Mouse (Mus musculus): Measurements from ENCODE around the gene Cwc25.

Cwc25 gene

DNA sequence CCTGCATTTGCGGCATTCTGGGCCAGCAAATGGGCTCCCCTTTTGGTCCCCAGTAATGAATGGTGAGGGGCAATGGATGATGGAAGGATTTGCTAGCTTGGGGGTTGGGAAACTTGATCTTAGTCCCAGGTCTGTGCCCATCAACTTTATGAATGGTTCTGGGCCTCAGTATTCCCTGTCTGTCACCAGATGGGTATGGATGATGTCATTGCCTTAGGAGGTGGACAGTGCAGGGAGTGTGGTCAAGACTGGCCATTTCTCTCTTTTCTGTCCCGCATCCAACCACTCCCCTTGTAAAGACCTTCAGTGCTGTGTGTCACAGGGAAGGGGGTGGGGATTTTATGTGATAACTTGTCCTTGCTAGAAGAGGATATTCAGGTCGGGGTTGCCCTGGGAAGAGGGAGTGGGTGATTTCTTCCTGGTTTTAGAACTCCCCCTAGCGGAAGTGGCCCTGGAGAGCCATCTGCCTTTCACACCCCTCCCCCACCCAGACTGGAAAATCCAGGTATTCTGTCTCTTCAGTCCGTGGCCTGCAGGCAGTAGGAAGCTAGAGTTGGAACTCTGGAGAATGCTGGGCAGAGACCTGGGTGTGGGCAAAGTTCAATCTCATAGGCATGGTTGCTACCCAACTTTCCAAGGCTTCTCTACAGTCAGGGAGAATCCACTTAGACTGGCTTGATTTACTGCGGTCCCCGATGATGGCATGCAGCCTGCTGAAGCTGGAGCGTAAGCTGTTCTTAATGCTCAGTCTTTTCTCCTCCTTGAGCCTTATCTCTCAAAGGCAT, 35.2 kb upstream of the Cwc25 start:
- DNase-seq (ENCODE audit: low read depth, low spot score): peak; percentile 90

DNA sequence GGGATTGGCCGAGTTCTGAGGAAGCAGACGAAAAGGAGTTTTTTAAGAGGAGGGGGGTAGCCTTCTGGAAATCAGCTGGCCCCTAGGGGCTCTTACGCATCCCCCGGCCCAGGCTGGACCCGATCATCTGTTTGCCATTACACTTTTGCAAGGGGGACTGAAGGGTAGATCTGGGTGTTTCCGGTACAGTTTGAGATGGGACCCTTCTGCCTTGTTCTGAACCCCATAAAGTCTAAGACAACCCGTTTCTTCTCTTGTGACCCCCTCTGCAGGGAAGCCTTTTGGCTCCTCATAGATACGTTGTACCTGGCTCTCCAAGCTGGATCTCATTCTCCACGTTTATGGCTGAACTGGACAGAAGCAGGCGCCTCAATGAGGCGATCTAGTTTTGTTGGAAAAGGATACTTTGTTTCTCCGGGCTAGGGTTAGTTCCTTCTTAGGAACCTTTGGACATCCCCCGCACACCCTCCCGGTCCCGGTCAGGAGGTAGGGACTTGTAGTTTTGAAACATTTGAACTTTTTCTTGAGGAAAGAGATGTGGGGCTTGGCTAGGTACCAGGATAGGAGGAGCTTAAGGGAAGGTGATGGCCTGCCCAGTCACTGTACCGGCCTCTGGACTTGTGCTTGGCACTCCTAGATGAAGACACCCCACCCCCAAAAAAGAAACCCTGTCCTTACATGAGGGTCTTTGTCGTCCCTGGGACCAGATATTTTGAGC, 34.5 kb upstream of the Cwc25 start:
- peak; percentile 39 for DNase-seq (ENCODE audit: low read depth, low spot score)

DNA sequence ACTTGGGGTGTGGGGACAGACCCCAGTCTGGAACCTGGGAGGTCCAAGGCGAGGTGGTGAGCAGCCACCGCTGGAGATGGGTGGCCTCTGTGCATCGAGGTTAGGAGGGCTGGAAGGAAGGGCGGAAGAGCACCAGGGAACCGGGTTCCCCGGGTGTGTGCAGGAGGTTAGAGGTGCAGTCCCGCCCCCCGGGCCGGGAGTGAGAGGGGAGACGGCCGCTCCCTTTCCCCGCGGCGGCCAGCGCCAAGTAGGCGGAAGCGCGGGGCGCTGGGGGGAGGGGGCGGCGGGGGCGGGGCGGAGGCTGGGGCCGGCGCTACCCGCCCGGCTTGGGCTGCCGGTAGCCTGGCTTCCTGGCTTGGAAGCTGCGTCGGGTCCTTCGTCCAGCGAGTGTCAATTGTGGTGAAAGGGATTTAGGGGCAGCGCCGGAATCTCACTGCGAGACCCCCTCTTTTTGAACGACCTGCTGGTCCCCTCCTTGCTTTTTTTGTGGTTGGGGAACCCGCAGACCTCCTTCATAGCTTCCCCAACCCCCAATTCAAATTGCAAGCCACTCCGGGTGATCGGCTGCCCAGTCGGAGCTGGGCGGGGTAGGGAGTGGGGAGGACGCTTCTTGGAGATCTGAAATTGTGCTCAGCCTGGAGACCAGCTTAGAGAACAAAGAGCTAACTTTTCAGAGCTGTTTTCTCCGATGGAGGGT, 33.8 kb upstream of the Cwc25 start:
- DNase-seq (ENCODE audit: low read depth, low spot score): peak; percentile 81

DNA sequence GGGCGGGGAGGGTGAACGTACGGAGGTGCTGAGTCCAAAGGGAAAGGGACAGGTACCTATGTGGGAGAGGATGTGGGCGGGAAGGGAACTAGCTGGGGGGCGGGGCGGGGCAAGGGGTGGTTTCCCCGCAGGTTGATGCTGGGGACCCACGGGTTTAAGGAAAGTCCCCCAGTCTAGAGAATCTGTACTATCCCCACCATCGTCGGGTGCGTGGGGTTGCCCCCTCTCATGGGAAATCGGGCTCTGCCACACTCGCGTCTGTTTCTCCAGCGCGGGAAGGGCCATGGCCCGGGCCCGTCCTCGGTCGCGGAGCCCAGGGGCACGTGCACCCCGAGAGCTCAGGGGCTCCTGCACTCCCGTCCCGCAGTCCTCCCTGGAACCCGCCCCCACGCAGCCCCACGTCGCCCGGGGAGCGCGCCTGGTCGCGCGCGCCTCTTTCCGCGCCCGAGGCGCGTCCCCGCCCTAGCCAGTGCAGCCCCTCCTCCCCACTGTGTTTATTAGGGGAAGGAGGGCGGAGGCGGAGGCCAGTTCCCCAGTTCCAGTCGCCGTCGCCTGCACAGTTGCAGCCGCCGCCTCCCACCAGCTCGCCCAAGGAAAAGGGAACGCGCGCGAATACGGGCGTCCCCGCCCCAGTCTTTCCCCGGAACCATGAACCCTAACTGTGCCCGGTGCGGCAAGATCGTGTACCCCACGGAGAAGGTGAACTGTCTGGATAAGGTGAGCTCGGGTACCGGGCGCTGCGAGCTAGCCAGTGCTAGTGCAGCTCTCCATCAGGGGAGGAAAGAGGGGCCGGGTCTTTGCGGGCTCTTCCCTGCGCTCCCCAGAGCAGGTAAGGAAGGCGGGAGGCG, 33.0 kb upstream of the Cwc25 start:
- peak; percentile 88 for DNase-seq (ENCODE audit: low read depth, low spot score)

DNA sequence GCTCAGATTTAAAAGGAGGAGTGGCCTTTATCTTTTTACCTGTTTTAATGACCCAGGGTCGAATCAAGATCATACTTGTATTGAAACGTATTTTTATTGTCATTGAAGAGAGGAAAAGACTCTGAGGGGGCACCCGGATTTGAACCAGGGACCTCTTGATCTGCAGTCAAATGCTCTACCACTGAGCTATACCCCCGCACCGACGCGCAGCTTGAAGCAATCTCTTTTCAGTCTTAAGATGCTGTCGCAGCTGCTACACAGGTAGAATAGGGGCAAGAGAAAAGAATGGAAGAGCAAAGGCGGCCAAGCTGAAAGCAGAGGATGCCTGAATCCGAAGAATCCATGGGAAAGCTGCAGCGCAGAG, 32.4 kb upstream of the Cwc25 start, which contains the start of gene Lasp1:
Gene Lasp1, plus strand, starts transcription at position 219 of the 364 bp plus-strand sequence.
- peak; percentile 93 for DNase-seq (ENCODE audit: low read depth, low spot score)

DNA sequence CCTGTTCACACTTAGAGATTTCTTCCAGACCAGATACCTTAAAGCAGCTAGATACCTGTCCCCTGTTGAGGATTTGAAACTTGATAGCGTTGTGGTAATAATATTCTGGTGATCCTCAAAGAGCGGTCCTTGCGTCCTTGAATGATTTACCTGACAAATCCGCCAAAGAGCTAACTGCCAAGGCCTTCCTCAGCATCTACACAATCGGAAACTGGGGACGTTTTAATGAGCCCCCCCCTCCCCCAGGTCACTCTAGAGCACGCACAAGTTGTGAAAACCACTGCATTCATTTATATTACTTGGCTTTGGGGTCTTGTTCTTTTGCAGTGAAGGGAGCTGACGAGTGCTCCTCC, 31.7 kb upstream of the Cwc25 start:
- DNase-seq (ENCODE audit: low read depth, low spot score): no peak

DNA sequence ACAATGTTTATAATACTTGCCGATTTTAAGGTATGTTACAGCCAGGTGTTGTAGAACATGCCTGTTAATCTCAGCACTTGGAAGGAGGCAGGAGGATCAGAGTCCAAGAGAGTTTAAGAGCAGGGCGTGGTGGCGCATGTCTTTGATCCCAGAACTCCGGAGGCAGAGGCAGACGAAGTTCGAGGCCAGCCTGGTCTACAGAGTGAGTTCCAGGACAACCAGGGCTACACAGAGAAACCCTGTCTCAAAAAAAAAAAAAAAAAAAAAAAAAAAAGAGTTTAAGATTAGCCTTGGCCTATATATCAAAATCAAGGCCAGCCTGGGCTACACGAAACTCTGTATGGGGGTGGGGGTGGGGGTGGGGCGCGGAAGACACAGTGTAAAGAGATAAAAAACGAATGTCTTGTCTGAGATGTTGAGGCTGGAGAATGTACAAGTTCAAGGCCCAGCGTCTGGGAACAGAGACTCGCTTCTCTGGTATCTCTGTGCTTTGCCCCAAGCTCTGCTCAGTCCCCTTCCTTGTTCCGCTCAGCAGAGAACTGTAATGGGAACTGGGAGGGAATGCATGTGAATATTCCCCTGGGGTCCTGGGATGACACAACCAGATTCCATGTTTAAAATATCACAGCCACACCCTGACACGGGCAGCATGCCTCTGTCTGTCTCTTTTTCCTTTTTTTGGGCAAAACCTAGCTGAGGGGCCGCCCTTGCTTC, 31.2 kb upstream of the Cwc25 start:
- peak; percentile 64 for DNase-seq (ENCODE audit: low read depth, low spot score)

DNA sequence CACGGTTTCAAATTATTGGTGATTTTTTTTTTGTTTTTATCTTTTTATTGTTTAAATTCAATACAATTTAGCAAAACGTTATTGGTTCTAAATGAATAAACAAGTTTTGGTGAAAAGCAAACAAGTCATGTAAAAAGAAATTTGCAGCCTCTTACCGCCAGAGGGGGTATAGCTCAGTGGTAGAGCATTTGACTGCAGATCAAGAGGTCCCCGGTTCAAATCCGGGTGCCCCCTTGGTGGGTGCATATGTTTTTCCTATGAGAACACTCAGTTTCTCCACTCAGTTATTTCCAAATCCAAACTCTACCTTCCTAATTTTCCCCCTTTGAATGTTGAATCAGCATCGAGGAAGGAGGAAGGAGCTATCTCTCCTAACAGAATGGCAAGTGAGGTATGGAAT, 30.6 kb upstream of the Cwc25 start:
- peak; percentile 80 for DNase-seq (ENCODE audit: low read depth, low spot score)

DNA sequence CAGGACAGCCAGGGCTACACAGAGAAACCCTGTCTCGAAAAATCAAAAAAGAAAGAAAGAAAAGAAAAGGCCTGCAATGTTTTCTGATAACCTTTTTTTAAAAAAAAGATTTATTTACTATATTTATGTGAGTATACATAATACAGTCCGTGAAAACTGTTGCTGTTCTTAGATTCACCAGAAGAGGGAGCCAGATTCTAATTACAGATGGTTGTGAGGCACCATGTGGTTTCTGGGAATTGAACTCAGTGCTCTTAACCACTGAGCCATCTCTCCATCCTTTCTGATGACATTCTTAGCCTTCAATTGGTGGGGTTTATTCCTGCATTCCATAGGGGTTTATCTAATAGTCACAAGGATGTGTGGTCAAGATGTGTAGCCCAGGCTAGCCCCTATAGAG, 26.8 kb upstream of the Cwc25 start:
- peak; percentile 84 for DNase-seq (ENCODE audit: low read depth, low spot score)

DNA sequence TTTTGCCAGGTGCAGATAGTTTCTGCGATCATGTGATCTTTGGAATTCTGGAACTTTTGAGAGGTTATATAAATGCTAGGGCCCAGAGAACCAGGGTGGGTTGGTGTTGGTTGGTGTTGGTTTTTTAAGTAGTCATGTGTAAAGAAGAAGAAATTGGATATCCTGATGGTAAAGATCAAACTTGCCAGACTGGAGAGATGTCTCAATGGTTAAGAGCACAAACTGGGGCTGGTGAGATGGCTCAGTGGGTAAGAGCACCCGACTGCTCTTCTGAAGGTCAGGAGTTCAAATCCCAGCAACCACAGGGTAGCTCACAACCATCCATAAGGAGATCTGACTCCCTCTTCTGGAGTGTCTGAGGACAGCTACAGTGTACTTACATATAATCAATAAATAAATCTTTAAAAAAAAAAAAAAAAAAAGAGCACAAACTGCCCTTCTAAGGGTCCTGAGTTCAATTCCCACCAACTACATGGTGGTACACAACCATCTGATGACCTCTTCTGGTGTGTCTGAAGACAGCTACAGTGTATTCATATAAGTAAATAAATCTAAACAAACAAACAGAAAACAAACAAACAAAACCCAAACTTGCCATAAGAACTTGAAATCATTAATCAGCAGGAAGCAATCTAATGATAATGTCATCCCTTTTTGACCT, 24.6 kb upstream of the Cwc25 start:
- peak; percentile 23 for DNase-seq (ENCODE audit: low read depth, low spot score)

DNA sequence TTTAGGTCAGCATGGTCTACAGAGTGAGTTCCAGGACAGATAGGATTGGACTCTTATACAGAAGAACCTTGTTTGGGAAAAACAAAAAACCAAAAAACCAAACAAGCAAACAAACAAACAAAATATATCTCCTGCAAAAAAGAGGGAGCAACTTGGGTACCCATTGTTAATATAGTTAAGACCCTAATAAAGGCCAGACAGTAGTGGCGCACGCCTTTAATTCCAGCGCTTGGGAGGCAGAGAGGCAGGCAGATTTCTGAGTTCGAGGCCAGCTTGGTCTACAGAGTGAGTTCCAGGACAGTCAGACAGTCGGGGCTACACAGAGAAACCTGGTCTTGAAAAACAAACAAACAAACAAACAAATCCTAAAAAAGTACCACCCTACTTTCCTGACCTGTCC, 23.4 kb upstream of the Cwc25 start:
- no peak for DNase-seq (ENCODE audit: low read depth, low spot score)

DNA sequence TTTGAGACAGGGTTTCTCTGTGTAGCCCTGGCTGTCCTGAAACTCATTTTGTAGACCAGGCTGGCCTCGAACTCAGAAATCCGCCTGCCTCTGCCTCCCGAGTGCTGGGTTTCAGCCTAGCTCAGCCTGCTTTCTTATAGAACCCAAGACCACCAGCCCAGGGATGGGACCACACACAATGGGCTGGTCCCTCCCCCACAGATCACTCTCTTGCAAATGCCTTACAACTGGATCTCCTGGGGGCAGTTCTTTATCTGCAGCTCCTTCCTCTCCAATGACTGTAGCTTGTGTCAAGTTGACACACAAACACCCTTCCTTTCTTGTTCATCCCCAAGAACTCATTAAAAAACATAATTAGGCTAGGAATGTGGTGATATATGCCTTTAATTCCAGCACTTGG, 21.6 kb upstream of the Cwc25 start:
- DNase-seq (ENCODE audit: low read depth, low spot score): peak; percentile 79

DNA sequence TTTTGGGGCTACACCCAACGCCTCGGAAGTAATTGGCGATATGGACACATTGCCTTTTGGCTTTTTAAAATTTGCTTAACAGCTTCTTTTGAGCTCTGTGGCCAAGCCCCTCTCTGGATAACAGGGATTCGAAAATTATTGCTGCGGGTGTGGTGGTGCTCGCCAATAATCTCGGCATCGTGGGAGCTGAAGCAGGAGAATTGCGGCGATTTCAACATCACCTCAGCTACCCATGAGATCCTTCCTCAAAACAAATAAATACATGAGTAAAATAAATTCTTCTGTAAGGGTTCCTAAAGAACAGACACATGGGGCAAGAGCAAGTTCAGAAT, 16.2 kb upstream of the Cwc25 start:
- DNase-seq (ENCODE audit: low read depth, low spot score): no peak

DNA sequence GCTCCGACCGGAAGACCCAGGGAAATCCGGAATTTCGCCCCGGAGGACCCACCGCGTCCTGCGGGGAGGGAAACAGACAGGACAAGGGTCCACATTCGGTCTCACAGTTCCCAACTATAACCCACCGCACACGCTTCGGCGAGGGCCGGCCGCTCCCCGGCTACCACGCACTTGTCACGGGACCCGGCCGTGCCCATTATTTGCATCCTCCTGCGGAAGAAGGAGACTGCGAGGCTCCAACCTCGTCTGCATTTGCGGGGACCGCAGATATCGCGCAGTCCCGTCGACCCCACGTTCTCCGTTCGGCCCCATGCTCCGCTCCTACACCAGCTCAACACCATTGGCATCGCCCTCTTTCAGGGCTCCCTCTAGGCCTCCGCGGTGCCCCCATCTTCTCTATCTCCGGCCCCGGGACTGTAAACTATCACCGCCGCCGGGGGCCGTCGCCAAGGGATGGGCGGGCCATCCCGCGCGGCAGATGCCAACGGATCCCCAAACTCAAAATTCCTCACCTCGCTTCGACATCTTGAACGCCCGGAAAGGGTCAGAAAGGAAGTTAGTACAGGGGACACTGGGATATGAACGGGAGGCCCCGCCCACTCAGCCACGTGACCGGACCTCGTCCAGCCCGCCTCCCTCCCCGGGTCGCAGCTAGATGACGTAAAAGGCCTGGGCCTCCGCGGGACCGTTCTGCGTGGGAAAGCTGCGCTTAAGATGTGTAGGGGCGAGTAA, 15.6 kb upstream of the Cwc25 start, which contains the start of gene Rpl23:
Gene Rpl23, minus strand, starts transcription at position 606 of the 732 bp plus-strand sequence.
- DNase-seq (ENCODE audit: low read depth, low spot score): peak; percentile 98

DNA sequence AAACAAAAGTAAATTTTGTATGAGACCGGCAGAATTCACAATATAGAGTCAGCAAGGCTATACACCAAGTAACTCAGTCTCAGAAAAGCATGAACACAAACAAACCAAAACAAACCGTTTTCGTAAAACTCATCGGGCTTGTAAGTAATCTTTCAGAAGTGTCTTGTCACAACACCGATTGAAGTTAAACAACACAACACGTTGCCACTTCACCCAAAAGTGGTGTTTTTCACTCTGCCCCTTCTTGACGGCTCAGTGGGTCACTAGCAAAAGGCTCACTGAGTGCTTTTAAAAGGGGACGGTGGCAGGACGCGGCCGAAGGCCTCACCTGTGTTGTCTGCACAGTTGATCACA, 15.1 kb upstream of the Cwc25 start:
- DNase-seq (ENCODE audit: low read depth, low spot score): peak; percentile 27

DNA sequence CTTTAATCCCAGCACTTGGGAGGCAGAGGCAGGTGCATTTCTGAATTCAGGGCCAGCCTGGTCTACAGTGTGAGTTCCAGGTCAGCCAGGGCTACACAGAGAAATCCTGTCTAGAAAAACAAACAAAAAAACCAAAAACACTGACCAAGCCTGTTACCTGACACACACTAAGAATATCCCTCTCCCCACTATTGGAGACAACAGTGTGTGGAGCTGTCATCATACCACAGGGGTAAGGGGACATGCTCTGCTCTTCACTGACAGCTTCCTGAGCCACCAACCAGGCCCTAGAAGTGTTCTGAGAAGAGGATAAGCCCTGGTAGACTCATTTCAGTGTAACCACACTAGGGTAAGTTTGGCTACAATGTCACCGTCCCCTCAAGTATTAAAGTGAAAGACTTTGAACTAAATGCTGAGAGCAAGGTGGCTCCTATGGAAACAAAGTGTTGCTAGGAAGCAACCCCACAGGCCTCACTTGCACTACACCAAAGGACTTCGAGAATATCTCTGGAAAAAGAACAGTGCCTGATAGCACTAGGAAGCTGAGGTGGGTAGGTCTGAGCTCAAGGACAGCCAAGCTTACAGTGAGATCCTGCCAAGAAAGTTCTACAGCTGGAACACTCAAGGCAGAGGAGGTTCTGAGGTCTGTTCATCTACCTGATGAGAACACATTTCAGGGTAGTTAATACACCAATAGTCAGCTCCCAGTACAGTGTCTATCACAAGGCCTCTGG, 13.8 kb upstream of the Cwc25 start:
- DNase-seq (ENCODE audit: low read depth, low spot score): no peak

DNA sequence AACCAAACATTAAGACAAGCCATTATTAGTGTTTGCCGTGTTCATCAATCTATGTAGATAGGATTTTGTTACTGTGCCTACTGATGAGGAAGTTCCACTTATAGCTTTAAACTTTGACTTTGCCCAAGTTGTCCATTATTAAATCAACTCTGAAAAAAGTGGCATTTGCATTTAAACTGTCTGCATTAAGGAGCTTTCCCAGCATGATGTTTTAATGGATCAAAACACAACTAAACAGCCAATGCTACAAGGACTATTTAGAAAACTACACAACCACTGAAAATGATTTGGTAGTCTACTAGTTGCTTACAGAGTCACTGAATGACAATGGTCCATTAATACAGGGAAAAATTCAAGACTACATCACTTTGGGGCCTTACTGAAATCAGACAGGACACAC, 12.6 kb upstream of the Cwc25 start:
- no peak for DNase-seq (ENCODE audit: low read depth, low spot score)

DNA sequence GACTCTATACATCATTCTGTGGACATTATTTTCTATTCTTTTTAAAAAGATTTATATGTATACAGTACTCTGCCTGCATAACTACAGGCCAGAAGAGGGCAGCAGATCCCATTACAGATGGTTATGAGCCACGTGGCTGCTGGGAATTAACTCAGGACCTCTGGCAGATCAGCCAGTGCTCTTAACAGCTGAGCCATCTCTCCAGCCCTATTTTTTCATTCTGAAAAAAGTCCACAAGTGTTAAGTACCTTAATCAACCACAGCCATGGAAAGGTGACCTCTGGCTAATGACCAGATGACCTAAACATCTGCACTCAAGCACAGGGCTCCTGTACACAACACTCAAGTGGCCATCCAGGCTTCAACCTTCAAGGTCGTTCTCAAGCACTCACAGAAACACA, 10.8 kb upstream of the Cwc25 start:
- peak; percentile 84 for DNase-seq (ENCODE audit: low read depth, low spot score)

DNA sequence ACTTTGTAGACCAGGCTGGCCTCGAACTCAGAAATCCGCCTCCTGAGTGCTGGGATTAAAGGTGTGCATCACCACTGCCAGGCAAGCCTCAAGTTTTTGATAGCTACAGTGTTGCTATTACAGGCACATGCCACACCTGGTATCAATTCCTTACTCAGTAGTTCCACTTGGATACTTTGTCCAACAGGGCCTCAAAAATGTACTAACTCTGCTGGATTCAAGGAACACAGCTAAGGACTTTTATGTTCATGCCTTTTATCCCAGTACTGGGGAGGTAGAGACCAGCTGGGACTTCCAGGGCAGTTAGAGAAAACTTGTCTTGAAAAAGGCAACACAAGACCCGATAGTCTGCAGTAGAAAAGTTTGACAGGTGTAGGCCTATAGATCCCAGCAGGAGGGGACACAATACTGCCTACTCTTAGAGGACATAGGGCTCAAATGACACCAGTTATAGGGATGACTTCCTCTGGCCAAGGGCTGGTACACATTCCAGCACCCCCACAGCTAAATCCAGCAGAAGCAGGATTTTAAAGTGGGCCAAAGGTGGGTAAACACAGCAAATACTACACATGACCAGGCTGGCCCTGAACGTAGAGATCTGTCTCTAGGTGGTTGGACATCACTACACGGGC, 10.3 kb upstream of the Cwc25 start:
- peak; percentile 86 for DNase-seq (ENCODE audit: low read depth, low spot score)

Measured in R1 (cell line).